Mouse (Mus musculus) B cell, adult 2 months (primary cell): ENCODE measurements at regions not wholly inside any gene's neighbourhood (a gene's known extent, or its start where the extent isn't known, plus 50 kb on each side); places are given as distances from the start of the nearest gene placed in this dataset.

Source experiments
- DNase-seq, 2 experiments: peaks; one replicate each; pipeline ENCODE4 v3.0.0; 2022

DNA sequence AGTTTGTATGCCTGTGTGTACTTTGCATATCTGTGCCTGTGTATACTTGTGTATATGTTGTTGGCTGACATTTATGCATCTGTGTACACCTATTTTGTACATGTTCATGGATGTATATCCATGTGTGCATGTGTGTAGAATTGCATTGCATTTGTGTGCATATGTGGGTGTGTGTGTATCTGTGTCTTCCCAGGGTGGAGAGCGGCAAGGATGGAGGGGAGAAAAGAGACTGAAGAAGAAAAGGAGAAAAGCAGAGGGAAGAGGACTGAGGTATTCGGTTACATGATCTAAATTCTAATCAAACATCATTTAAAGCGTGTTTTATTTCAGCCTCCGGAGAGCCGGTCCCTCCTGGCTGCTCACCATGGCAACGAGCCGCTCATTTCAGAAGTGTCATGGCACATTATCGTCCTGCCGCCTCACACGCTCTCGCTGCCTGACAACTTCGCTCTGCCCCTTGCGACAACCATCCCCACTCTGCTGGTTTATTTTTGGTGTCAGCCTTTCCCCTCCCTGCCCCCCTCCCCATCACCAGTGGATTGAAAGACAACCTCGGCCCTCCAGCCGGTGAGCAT is 58.6 kb downstream of the Mrm1 start:
- DNase-seq: no peak

DNA sequence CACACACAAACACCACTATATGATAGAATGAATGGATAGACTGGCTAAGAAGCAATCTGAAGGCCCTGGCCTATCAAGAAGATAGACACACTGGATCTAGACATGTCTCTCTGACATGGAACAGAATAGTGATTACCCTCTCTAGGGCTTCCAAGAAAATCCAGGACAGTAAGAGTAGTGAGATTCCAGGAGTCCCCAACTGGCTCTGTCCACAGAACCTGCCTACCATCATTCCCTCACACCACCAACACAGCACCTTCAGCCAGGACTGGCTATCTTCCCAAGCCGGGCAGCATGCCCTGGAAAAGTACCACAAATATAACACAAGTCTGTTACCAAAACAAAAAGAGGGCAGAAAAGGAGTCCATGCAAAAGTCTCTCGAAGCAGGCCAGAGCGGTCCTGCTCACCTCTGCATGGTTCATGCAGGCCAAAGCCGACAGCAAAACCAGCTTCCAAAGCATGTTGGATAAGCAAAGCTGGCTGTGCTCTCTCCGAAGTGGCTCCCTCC is 59.8 kb downstream of the Mrm1 start:
- no peak for DNase-seq

DNA sequence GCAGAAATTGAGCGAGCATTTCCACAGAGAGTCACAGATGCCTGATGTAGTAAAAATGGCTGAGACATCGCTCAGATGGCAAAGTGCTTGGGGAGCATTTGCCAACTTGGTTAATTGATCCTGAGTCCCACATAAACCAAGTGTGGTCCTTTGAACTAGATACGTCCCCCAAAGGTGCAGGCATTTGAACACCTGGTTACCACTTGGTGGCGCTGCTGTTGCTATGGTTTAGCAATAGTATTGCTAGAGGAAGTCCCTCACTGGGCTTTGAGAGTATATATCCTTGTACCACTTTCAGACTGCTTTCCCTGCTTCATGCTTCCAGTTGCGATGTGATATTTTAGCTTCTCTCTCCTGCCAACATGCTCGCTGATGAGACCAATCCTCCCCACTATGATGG is 67.3 kb downstream of the Mrm1 start:
- DNase-seq: peak in 1 of 2 experiments; percentile 9

DNA sequence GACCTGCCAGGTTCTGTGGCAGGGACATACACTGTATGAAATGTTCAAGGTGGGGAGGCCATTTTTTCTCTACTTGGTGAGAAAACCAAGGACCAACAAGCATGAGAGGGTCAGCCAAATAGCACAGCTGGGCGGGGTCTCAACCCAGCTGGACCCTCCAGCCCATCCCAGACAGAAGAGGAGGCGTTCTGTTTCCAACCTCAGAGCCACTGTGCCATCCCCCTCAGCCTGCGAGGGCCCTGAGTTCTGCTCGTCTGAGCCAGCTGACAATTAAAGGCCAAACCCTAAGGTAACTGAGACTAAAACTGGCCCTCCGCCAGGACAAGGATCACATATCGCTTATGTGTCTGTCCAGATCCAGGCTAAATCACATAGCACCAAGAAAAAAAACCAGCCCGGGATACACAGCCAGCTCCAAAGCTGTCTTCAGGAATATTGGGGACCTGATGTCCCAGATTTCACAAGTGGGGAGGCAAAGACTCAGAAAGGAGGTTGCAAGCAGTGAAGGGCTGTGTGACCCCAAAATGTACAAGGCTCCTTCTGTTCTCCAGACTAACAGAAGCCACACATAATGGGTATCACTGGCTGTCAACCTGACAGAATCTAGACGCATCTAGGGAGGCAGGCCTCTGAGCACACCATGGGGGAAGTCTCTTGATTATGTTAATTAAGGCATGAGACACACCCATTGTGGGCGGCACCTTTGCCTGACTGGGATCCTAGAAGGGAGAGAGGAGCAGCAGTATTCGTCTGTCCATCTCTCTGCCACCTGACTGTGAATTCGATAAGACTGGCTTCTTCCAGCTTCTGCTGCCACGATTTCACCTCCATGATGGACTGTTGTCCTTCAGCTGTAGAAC is 69.6 kb downstream of the Mrm1 start:
- DNase-seq: no peak

DNA sequence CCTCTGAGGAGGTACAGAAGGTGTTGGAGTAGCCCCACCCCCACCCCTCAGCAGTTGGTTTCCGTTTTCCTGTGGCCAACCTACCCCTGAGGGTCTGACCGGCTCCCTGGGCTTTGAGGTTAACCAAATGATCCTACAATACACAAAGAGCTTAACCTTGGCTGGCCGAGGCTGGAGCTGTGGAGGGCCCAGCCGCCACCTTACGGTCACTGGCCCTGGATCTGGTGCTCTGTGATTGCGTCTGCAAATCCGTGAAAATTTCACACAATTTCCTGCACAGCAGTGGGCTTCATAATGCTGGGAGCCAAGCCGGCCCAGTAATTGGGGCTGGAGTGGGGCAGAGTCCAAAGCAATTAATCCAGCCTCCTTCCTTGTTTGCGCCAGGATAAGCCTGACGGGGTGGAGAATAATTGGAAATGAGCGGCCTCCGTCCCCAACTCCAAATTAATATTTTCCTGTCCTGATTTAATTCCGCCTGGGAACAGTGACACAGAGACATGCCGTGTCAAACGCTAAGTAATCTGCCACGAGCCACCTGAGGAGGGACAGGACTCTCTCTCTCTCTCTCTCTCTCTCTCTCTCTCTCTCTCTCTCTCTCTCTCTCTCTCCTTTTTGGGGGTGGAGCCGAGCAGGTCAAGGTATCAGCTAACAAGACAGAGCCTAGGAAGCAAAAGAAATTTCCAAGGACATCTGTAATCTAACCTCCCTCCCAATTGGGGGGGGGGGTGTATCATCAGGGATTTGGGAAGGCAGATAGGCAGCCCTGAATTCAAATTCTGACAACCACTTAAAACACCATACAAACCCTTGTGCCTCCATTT is 80.3 kb downstream of the Mrm1 start:
- no peak for DNase-seq

DNA sequence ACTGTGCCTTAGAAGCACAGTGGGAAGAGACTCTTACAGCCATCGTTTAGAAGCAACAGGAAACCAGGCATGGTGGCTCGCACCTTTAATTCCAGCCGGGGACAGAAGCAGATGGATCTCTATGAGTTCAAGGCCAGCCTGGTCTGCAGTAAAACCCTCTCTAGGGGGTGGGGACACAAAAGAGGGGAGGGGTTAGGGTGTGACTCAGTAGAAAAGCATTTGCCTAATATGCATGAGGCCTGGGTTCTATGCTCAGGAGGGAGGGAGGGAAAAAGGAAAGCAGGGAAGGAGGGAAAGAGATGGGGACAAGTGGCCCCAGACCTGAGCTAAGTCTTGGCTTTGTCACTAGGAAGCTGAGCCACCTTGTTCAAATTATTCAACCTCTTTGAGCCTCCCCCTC is 81.2 kb downstream of the Mrm1 start:
- no peak for DNase-seq

DNA sequence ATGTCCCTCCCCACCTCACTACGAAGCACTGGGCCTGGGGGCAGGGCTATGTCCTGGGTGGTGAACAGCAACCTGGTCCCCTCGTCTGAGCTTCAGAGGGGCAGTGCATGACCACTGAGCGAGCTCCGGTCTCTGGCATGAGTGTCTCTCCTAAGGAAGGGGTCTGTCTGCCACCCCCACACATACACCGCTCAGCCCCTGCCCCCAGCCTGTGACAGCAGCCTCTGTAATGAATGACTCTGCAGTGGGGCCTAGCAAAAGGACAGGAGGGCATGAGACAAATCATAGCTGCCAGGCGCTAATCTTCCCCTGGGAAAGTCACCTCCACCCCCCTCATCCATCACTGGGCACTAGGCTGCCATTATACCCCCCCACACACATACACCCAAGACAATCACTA is 87.4 kb downstream of the Mrm1 start:
- no peak for DNase-seq

DNA sequence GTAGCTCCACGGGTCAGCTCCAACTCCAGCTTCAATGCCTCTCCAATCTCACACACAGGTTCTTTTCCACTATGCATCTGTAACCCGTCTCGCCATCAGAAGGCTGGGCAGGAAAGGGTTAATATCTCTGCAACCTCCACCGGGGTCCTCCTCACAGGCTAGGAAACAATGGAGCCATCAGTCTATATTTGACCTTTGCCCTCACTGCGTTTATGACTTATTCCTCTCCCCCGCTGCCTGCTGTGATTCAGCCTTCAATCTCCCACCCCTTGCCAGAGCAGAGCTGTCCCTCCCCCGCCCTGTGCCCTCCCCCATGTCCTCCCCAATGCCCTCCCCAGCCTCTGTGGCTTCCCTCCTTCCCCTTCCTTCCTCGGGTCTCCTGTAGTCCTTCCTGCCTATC is 89.1 kb downstream of the Mrm1 start:
- no peak for DNase-seq

DNA sequence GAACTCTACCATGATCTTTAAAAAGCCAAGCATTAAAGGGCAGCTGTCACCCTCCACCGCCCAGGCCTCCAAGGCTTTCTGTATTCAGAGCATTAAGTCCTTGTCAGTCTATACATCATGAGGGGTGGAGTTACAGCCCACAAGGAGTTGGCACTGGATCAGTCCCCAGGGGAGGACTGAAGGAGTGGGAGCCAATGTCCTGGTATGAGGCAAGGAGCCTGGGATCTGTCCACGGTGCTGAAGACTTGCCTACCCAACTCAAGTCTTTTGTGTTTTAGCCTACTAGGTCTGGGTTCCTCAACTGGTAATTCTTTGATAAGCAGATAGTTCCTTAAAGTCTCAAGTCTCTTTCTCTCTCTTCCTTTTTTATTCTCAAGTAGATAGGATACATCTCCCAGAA is 90.1 kb downstream of the Mrm1 start:
- peak; percentile 21 to 22 for DNase-seq

DNA sequence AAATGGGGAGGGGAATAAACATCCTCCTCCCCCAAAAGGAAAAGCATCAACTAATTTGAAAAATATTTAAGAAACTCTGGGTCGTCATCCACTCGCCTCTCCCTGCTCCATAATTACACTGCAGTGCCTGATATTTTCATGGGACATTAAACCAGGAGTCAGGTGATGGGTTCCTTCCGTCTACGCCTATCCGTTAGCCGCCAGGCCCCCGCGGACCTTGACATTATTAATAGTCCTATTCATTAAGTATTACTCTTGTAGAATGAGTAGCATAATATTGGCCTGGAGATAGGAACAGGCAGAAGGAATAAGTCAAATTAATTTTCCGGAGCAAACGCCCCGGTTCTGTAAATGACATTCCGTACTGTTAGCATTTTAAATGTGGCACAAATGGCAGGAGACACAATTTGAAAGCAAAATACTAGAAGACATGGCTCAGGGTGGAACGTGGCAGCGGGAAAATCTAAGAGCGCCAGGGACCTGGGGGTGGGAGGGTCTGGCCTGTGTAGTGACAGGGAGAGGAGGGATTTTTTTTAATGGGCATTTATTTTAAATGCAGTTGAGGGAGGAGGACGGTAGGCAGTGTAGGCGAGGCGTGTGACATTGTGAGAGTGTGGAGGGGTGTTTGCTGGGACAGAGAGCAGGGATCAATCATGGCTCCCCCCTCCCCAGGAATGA is 93.2 kb downstream of the Mrm1 start:
- no peak for DNase-seq

DNA sequence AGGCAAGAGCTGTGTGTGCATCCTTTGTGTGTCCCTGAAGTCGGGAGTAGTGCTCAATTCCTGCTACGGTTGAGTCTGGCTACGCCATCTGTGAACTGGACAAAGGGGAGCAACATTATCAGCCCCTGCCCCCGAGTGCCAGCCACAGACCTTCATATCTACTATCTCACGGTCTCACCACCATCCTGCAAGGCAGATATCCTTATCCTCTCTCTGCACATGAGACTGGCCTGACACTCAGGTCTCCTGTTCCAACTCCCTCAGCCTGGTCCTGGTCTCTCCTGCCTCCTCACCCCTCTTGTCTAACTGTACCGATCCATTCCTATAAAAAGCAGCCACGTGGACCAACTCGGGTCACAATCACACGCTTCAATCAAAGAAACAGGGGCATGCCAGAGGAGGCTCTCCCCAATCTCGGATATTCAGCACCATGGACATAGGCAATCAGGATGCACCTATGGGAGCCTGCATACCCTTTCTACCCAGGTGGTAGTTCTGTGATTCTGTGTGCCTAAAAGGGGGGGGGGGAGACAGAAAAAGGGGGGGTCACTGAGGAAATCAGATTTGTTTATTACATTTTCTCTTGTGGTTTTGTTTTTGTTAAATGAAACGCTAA is 94.0 kb downstream of the Mrm1 start:
- DNase-seq: no peak

DNA sequence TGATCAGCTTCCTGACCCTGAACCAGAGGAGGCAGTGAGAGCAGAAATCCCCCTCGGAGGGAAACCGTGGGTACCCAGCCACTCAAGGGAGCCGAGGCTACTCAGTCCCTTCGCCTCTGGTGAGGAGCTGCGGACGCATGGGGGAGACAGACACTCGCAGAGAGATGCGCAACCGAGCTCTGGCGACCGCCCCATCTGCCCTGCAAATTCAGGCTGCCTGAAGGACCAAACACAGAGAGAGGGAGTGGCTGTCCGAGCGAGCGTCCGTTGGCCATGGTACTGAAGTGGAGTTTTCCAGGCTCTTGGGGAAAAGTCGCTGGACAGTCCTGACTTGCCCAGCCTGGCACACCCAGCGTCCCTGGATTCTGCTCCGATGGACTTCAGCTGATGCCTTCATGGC is 95.2 kb downstream of the Mrm1 start:
- DNase-seq: no peak

DNA sequence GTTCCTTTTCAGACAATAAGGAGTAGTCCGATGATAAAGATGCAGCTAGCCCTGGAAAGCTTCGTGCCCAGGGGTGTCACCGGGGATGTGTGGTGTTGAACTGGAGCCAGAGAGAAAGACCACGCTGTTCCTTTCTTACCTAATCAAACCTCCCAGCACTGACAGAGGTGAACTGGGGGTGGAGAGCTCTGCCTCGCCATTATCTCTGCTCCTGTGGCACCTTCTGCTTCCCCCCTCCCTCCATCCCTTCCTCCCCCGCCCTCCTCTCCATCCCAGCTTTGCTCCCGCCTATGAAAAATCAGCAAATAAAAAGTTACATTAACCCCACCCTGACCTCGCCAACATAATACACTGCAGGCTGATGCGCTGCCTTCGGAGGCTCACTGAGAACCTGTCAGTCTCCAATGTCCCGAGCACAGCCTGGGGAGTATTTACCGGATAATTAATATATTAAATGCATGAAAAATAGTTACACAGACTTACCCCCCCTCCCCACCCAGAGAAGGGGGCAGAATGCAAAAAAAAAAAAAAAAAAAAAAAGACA is 96.6 kb downstream of the Mrm1 start:
- DNase-seq: no peak

DNA sequence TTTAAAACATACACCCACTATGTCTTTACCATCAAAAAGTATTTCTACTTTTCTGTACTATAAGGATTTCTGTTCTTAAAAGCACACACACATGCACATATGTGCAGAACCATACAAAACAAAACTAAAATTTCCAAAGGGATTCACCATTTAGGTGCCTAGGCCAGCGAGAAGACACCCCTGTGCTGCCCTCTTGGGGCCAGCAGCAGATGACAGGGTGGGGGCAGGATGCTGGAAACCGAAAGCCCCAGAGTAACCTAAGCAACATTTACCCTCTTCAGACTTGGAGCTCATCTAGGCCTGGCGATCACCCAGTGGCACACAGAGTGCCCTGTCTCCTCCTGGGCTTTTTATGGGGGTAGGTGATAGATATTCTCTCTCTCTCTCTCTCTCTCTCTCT is 97.3 kb downstream of the Mrm1 start:
- DNase-seq: peak; percentile 16 to 19

DNA sequence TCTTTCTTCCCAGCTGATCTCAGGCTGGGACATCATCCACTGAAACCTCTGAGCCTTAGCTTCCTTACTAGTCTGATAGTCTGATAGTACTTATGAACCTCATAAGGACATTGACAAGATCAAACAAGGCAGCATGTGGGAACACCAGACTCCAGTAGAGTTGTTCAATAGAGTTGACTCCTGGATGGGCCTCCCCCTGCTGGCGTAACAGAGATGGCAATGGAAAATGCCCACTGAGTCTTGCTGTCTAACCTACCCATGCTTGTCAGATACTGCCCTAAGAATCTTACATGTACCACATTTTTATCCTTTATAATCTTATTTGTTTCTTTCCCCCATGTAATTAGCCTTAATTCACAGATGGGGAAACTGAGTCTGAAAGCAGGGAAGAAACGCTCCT is 98.2 kb downstream of the Mrm1 start:
- DNase-seq: peak; percentile 5 to 15

DNA sequence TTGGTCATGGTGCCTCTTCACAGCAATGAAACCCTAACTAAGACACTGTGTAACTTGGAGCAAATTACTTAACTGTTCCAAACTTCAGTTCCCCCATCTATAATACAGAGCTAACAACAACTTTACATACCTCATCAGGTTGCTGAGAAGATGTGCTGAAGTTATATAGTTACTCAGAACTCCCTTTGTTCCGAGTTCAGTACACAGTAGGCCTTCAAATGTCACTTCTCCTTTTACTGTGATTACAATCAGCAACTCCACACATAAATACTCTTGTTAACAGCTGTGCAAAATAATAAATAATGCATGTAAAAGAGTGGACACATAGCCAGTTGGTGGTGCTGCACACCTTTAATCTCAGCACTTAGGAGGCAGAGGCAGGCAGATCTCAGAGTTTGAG is 99.5 kb downstream of the Mrm1 start:
- DNase-seq: no peak

DNA sequence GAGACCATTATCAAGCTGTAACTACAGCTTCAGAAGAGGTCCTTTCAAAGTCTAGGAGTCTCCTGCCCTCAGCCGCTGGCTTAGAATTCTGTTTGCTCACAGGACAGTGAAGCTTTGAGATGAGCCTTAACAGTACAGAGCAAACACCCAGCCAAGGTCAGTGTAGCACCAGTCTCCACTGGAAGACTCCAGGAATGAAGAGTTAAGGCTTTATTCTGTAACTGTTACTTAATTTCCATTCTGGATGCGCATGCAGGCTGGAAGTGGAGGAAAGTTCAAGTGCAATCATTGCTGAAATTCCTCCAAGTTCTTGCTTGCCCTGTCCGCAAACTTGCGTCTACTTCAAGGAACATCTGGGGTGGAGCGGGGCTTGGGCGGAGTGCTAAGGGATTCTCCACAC is 106.6 kb downstream of the Mrm1 start:
- no peak for DNase-seq

DNA sequence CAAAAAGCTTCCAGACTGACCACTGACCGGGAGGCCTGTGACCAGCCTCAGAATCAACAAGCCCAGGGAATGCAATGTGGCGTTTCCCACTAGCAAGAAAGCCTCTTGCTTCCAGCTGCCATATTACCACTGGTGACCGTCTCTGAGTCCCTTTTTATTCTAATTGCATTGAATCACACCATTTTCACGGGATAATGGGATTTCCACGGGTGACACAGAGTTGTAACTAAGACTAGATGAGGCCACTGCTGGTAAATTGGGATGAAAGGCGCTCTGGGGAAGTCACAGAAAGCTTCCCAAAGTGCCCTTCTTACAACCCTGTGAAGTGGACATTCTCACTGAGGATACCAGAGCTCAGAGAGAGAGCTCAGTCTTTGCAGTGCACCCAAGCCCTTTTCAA is 107.4 kb downstream of the Mrm1 start:
- DNase-seq: no peak

DNA sequence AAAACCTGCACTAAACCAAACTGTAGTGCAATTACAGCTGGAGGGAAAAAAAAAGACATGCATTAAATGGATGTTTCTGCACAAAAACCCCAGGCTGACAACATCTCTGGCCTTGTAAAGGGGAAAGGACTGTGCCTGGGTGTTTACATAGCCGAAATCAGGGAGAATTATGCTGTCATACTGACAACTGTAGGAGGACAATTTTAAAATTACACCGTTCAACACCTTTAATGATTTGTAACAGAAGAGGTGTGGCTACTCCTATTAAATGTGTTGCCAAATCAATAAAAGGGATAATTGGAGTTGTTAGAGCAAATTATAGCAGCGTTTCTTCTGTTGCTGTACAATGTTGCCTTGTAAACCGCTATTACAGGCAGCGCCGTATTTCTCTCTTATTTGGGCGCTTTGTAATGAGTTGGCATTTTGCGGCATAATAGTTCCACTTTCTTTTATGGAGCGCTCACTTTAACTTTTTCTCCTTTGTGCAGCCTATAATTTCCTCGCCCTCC is 111.0 kb downstream of the Mrm1 start:
- no peak for DNase-seq

DNA sequence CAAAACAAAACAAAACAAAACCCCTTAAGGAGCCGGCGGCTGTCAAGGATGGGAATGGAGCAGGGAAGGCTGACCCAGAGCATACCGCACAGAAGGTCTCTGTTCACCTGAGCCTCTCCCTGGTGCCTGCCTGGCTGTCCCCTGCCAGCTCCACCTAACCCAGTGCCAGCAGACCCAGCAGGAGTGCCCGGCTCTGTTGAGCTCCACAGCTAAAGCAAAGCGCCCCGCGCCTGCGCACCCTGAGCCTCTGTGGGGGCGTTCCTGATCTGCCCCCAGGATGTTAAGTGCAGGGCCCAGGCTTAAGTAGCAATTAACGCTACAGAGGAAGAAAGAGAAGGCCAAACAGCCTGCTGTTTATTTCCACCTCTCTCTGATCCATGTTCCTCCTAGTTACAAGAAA is 111.5 kb downstream of the Mrm1 start:
- DNase-seq: no peak

DNA sequence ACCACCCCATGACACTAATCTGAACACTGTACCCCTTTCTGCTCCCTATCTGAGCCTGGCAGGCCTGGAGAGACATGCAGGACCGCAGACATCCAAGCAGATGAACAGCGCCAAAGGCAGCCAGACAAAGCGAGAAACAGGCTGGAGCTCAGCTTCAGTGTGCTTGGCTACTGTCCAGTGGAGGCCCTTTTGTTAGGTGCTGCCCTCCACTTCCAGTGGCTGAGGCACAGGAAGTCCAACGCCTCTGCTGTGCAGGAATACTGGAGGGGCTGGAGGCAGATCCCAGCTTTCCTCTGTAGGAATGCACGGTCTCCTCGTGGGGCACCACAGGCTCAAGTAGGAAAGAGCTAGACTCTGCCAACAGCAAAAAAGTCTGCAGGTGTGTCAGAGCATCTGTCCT is 112.6 kb downstream of the Mrm1 start:
- no peak for DNase-seq
